ENCODE assay signal across 8 mouse cellular contexts in genomic region chr14:55161098-55161634, GRCm38 (mm10). TPM values are rescaled to one million over a fixed set of nuclear protein-coding genes. Genes with fewer than 3 reads are reported as not detected.
A peak's percentile ranks its signal among the peaks of the same experiment; 100 is the strongest.
DNase-seq lines count a peak whose midpoint lies in the region; ATAC-seq lines count a peak whose summit lies in the region.

No protein-coding gene starts in this region.

- peak overlapping the region; percentile 51 for H3K4me2 ChIP-seq in hindbrain, embryonic 16.5 days (ENCODE audit: low read length)

- peak overlapping the region; percentile 24; the same call in 1 of the 2 replicates for H3K4me3 ChIP-seq in hindbrain, embryonic 16.5 days (ENCODE audit: low read length)

- no peak overlapping the region for H3K27ac ChIP-seq in hindbrain, embryonic 16.5 days (ENCODE audit: low read depth, low read length)

- H3K36me3 ChIP-seq in hindbrain, embryonic 16.5 days (ENCODE audit: control insufficient read depth, insufficient read depth, low read length) = no peaks in the 10 kb centered on the region

- 30% methylated on average over 14 of the region's 14 CpGs for WGBS in hindbrain, embryonic 16.5 days

- no peaks in the 10 kb centered on the region for H3K9me3 ChIP-seq in hindbrain, embryonic 16.5 days (ENCODE audit: control insufficient read depth, low read length)

- ATAC-seq in hindbrain, embryonic 16.5 days = peak; percentile 84

- H3K9ac ChIP-seq in hindbrain, embryonic 16.5 days (ENCODE audit: low read depth, low read length) = peak overlapping the region; percentile 51

- H3K27me3 ChIP-seq in hindbrain, embryonic 16.5 days (replicated peaks; ENCODE audit: control insufficient read depth, insufficient read depth, low read length) = no peaks in the 10 kb centered on the region

- no peaks in the 10 kb centered on the region for H3K4me1 ChIP-seq in hindbrain, embryonic 16.5 days (ENCODE audit: control insufficient read depth, insufficient read depth, low read depth, low read length)

- DNase-seq in R1 (ENCODE audit: low read depth, low spot score) = peak; percentile 90
- DNase-seq in cerebellum, postnatal 36 days = peak; percentile 90 to 91
- DNase-seq in gastrocnemius, adult 18-20 months (ENCODE audit: low spot score) = peak; percentile 67
- DNase-seq in left cerebral cortex, adult 18-20 months (ENCODE audit: low spot score in 2 of 2) = peak; percentile 80
- peak; percentile 61 to 81 for DNase-seq in lung, postnatal 4 days
- peak; percentile 76 for DNase-seq in right cerebral cortex, adult 18-20 months
- DNase-seq in urinary bladder, postnatal 10 days (ENCODE audit: low spot score) = peak; percentile 46

RNA-seq across cellular contexts. Expression of gene Jph4, which starts 44.4 kb away (rescaled TPM):
- under 1 TPM; 0.07 to 0.11 TPM for total RNA-seq in gastrocnemius, adult 18-20 months (2021)
- 31.8 and 32.3 TPM in 2 replicates for polyA plus RNA-seq in hindbrain, embryonic 16.5 days (2015; fragmentation: Nextera tagmentation; extraction: Ambion mirVana)
- 100 to 1,000 TPM; 279 to 305 TPM for total RNA-seq in left cerebral cortex, adult 18-20 months (2021)

RNA-seq across cellular contexts. Expression of gene Ap1g2, which starts 54.8 kb away (rescaled TPM):
- total RNA-seq in gastrocnemius, adult 18-20 months (2021) = 1 to 10 TPM; 4.2 to 4.9 TPM
- 6.9 and 7.7 TPM in 2 replicates for polyA plus RNA-seq in hindbrain, embryonic 16.5 days (2015; fragmentation: Nextera tagmentation; extraction: Ambion mirVana)
- total RNA-seq in left cerebral cortex, adult 18-20 months (2021) = 10 to 100 TPM in 1 of 2 experiments, 1 to 10 TPM in 1; 9.5 to 10.2 TPM

Comparison
In these comparisons a context has a peak if more than half of its experiments do, and no peak if none do; other contexts are left out.
1. RNA of gene Jph4, which starts 44.4 kb away (total RNA-seq): 279 to 305 TPM in left cerebral cortex, adult 18-20 months; 0.07 to 0.11 TPM in gastrocnemius, adult 18-20 months; every median in the first group is over 100 times any median in the second.
2. Peak in every context shown above with its lines, with median percentiles within 50 percentile points of each other: DNase-seq.